Mouse (Mus musculus): ENCODE measurements around the gene Fzr1.

The Fzr1 gene

GRCm38 (mm10) chr10:81377793-81378552 is at the start of gene Fzr1:
Fzr1 (minus strand) TSS chr10:81378516.
- DNase-seq (ENCODE audit: low read depth, low spot score): no peak

DNA sequence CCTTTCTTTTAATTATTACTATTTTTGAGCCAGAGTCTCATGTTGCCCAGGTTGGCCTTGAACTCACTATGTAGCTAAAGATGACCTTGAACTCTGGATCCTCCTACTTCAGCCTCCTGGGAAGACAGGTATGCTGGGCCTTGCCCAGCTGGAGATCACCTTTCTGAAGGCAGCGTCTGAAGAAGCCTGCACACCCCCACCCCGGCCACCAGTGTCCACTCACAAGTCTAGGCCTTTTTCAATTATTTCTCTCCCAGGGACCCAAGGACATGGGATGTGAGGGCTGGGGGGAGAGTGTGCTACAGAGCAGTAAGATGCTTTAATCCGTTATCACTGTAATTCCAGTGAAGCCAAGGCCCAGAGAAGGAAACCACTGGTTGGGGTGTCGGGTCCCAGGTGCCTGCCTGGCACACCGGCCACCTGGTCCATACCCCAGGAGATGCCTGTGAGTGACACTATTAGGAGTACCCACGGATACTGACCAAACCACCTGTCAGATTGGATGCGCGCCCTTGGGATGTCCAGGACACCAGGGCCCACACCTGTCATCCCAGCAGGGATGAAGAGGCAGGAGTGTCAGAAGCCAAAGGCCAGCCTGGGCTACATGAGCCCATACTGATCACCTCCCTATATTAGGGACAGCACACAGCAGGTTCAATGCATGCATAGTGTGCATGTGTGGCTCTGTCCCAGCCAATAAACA is 49.6 kb upstream of the Fzr1 start:
- peak; percentile 12 for DNase-seq (ENCODE audit: low read depth, low spot score)

GRCm38 (mm10) chr10:81427327-81427726 is 49.0 kb upstream of the Fzr1 start:
- no peak for DNase-seq (ENCODE audit: low read depth, low spot score)

GRCm38 (mm10) chr10:81426897-81427296 is 48.6 kb upstream of the Fzr1 start:
- DNase-seq (ENCODE audit: low read depth, low spot score): peak; percentile 52

GRCm38 (mm10) chr10:81426081-81426671 is 47.9 kb upstream of the Fzr1 start:
- peak; percentile 66 for DNase-seq (ENCODE audit: low read depth, low spot score)

- DNase-seq (ENCODE audit: low read depth, low spot score): peak; percentile 85
These were observed 47.0 kb upstream of the Fzr1 start for GRCm38 (mm10) chr10:81425236-81425850.

- DNase-seq (ENCODE audit: low read depth, low spot score): peak; percentile 93
These were observed 46.1 kb upstream of the Fzr1 start for GRCm38 (mm10) chr10:81424246-81425051.

DNA sequence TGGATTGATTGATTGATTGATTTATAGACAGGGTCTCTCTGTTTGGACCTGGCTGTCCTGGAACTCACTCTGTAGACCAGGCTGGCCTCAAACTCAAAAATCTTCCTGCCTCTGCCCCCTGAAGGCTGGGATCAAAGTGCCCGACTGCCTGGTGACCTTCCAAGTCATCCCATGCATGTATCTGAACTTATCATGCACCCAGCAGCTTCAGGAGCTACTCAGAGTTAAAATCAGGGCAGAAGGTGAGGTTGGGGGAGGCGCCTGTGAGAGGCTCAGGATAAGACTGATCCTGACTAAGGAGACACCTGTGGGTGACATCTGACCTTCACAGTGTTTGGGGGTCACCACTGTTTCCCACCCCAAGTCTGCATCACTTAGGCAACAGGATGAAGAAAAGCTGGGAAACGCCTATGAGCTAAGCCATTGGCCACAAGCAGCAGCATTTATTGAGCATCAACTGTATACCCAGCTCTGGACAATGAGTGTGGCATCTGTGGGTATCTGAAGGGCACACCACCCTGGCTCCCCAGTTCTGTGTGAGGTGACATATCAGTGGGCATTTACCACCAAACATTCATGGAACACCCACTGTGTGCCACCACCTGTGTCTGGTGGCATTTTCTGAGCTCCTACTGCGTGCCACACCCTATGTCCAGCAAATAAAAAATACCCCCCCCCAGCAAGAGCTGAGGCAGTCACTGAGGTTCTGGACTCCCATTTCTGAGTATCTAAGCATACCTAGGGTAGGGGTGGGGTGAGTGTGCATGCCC is 45.3 kb upstream of the Fzr1 start:
- DNase-seq (ENCODE audit: low read depth, low spot score): peak; percentile 23

DNA sequence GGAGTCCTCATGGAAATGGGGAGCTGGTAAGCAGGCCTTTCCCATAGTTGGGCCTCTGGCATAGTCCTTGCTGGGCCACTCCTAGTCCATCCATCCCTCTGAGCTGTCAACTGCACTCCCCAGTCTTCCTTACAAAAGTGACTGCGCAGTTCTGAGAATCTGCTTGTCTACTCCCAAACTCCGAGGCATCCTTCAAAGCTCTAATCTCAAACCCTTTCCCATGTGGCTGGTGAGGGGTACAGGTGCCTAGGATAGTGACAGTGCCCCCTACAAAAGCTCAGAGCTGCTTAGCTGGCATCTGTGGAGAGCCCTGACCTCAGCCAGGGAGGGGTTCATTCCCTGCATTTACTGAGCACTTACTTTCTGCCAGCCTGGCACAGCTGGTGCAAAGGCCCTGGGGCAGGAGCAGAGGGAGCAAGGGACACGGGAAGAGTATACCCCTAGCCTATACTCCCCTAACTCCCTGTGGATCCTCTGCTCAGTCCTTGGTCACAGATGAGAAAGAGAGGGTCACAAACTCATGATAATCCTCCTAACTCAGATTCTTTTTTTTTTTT is 44.4 kb upstream of the Fzr1 start:
- DNase-seq (ENCODE audit: low read depth, low spot score): no peak

- DNase-seq (ENCODE audit: low read depth, low spot score): peak; percentile 82
These were observed 43.9 kb upstream of the Fzr1 start for GRCm38 (mm10) chr10:81422191-81422590.

- DNase-seq (ENCODE audit: low read depth, low spot score): peak; percentile 93
These were observed 43.4 kb upstream of the Fzr1 start for GRCm38 (mm10) chr10:81421797-81422100.

DNA sequence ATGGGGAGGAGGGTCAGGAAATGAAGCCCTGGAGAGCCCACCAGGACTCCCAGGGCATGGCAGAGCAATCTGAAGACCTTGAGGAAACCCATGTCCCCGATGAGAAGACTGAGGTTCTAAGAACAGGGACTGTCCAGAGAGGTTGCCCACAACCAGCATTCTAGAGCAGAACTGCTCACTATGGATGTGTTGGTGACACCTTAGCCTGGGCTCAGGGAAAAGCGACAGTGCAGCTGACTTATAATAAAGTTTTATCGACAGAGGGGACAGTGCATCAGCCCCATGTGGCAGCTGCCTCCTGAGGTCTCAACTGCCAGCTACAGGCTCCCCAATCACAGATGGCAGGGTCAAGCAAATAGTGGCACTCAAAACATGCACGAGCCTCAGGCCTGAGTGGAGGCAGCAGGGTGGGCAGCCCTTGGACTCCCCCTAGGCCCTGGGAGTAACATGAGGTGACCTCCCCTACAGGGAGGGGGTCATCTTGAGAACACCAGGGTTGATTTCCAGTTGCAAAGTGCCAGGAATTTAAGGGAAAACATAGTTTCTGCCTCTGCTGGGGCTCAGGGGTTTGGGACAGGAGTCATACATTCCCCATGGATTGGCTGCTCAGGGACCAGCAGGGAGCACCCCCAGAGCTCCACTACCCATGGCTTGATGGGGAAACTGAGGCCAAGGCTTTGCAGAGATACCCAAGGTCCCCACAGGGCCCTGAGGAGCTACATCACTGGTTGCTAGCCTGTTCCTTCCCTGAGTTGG is 42.9 kb upstream of the Fzr1 start:
- peak; percentile 20 for DNase-seq (ENCODE audit: low read depth, low spot score)

- peak; percentile 34 for DNase-seq (ENCODE audit: low read depth, low spot score)
These were observed 42.0 kb upstream of the Fzr1 start for GRCm38 (mm10) chr10:81420191-81420767.

DNA sequence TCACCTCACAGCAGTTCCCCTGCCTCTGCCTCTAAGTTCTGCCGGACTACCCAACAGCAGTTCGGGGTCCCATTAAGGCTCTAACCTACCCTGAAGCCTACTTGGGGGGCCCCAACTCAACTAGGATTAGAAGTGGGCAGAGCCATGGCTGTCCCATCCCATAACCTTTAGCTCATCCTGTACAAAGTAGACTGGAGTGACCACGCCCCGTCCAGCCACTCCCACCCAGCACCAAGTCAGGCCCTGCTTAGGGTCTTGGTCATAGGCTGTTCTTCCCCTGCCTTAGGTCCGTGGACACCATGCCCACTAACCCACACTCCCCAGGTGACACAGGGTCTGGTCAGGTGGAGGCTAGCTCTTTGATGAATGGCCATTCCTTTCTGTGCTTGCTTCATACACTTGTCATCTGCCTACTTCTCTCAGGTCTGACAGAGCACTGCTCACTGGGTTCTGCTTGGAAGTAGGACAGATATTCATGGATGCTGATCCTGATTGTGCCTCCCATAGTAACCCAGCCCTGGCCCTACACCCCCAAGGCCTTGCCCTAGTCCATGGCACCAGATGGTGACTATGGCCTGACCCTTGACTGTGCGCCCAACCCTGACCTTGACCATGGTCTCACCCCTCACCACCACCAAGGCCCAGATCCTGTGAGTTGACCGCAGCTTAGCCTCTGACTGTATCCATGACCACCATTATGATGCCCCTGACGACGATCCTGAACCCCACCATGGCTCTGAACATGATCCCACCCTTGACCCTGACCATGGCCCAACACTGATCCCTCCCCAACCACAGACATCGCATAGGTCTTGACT is 41.0 kb upstream of the Fzr1 start:
- peak; percentile 11 for DNase-seq (ENCODE audit: low read depth, low spot score)

DNA sequence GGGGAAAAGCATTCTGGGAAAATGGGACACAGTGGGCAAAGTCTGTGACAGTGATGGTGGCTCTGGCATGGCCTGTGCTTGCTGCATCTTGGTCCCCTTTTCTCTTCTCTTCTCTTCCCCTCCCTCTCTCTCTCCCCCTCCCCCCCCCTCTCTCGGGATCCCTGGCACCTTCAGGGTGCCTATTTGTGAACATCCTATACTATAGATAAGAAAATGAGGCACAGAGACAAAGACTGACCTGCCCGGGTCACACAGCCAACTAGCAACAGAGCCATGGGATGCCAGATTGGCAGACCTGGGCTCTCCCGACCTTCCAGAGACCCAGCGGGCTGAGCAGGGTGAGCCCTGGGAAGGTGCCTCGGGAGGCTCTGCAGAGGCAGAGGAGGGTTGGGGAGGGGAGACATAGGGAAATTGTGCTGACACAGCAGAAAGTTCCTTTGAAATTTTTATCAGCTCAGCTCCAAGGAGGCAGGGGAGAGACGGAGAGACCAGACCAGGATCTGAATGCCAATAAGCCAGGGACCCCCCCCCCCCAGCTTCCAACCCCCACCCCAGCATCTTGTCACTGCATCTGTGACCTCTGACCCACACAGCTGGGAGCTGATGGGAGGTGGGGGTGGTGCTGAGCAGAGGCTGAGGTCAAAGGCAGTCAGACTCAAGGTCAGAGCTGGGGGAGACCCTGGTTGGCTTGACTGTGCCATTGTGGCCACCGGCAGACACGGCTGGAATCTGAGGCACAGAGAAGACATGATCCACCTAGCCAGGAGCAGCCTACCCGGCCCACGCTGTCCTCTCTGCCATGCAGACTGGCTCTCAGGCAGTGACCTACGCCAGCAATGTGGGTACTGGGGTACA is 40.1 kb upstream of the Fzr1 start:
- DNase-seq (ENCODE audit: low read depth, low spot score): no peak

DNA sequence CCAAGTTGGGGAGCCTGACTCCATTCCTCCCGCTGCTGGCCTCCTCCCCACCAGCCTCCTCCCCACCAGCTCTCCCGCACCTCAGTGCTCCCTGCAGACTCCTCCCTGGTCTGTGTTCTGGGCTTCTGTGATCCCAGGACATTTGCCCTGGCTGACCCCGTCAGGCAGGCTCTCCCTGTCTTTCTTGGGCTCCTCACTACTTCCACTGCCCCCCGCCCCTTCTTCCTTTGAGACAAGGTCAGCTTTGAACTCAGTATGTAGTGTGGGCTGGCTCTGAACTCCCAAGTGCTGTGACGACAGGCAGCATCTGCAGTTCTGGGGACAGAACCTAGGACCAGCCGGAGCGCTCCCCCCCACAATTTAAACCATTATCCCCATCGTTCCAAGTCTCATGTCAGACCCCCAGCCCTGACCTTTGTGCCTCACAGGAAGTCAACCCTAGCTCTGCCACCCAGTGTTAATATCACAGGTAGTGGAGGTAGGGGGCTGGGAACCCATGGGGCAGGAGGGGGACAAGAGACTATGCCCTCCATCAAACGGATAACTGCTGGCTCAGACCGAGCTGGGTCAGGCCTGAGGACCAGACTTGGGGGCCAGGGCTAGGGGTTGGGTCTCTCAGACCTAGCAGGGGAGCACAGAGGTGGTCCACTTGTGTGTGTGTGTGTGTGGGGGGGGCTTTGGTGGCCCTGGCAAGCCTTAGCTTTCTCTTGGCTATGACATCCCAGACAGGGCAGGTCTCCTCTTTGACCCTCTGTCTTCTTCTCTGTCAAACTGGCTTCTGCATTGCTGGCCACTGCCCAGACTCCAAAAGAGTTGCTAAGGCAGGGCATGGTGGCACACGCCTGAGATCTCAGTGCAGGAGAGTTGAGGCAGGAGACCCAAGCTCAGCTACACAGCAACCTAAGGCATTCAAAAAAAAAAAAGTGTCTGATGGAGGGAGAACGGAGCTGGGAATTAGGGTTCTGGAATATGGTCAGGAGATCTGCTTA is 39.2 kb upstream of the Fzr1 start:
- DNase-seq (ENCODE audit: low read depth, low spot score): no peak
